Mouse (Mus musculus) kidney, adult 2 months (tissue): Measurements from ENCODE around the gene Wipi1.

ENCODE experiments used
- CTCF ChIP-seq: fragments of 200-500 bp; conservative IDR thresholded peaks from 2 replicates; pipeline ENCODE4 v1.5.1; 2011; ENCODE audit warnings: low read depth, mild to moderate bottlenecking, control low read depth, low read length, moderate library complexity, mixed read lengths; ENCODE audit not compliant: insufficient read depth, insufficient read length
- POLR2A ChIP-seq: fragments of 200-500 bp; IDR thresholded peaks from one replicate; pipeline ENCODE4 v1.6.1; 2011; ENCODE audit warnings: low read depth, low read length, control low read depth

GRCm38 (mm10) chr11:109594761-109595160, 17.0 kb downstream of the Wipi1 start:
- no peak for TF ChIP-seq POLR2A
- TF ChIP-seq CTCF = no peak
